Mouse (Mus musculus) adrenal gland, postnatal 14 days (tissue): ENCODE measurements around the gene Dhrs3. TPM values are rescaled to one million over a fixed set of nuclear protein-coding genes. Genes with fewer than 3 reads are reported as not detected.
A peak's percentile ranks its signal among the peaks of the same experiment; 100 is the strongest.

ENCODE experiments used
- DNase-seq: peaks from one replicate; pipeline ENCODE4 v3.0.0; 2021; ENCODE audit warnings: mixed read lengths
- total RNA-seq: library from RNA; stranded (reverse); gene quantifications from 2 replicates; pipeline ENCODE4 v1.2.3, GENCODE M21; 2021

Dhrs3 gene
- total RNA-seq, 1 experiment from 2014 or later: 95.5 TPM

DNA sequence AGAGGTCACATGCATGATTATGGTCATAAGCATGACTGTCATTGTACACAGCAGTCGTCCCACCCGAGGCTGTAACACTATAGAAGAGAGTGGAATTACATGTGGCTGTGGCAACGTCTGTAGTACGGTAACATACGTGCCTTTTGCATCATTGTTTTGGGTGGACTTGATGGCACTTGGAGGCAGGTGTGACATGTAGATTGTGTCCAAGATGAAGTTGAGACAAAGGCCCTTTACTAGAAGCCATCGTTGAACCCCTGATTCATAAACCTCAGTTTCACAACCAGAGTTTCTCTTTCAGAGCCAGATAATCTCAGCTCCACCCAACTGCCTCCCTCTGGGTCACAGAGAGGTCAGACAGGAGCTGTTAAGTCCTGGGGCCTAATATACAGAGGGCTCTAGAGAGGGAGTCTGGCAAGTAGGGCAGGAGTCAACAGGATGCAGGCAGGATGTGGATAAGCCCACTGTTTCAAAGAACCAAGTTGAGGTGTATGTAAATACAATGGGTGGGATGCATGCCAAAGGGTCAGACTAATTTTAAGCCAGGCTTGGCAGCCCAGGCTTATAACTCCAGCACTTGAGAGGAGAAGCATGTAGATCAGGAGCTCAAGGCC is 5.5 kb downstream of the Dhrs3 start:
- peak; percentile 65 for DNase-seq

DNA sequence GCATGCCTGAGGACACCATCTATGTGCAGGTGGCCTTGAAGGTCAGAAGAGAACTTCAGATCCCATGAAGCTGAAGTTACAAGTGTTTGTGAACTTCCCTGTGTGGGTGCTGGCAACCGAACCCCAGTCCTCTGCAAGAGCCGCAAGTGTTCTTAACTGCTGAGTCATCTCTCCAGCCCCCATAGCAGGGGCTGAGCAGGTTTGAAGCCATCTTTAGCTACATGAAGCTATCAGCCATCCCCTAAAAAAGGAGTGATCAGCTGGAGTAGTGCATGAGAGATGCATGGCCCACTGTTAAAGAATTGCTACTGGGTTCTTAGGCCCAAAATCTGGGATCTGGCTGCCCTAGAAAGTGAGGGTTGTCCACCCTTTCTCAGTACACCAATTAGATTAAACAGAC is 6.1 kb downstream of the Dhrs3 start:
- no peak for DNase-seq

- peak; percentile 55 for DNase-seq
These were observed 9.0 kb downstream of the Dhrs3 start for GRCm38 (mm10) chr4:144901561-144902111.

- no peak for DNase-seq
These were observed 10.5 kb downstream of the Dhrs3 start for GRCm38 (mm10) chr4:144903088-144903487.

- DNase-seq: peak; percentile 56
These were observed 11.3 kb downstream of the Dhrs3 start for GRCm38 (mm10) chr4:144903932-144904331.

DNA sequence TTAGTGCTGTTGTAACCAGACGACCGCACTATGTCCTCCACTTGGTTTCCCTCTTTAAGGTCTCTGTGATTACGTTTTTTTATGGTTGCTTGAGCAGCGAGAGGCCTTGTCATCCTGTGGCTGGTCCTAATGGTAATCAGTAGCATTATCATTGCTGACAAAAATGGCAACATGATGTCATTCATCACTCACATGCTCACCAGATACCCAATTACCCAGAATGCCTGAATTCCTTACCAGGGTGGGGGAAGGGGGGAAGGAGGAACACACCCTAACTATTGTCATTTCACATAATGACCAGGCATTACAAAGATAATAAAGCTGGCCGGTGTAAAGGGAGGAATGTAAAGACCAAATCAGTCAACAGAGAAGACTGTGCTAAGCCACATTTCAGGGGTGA is 12.5 kb downstream of the Dhrs3 start:
- no peak for DNase-seq

DNA sequence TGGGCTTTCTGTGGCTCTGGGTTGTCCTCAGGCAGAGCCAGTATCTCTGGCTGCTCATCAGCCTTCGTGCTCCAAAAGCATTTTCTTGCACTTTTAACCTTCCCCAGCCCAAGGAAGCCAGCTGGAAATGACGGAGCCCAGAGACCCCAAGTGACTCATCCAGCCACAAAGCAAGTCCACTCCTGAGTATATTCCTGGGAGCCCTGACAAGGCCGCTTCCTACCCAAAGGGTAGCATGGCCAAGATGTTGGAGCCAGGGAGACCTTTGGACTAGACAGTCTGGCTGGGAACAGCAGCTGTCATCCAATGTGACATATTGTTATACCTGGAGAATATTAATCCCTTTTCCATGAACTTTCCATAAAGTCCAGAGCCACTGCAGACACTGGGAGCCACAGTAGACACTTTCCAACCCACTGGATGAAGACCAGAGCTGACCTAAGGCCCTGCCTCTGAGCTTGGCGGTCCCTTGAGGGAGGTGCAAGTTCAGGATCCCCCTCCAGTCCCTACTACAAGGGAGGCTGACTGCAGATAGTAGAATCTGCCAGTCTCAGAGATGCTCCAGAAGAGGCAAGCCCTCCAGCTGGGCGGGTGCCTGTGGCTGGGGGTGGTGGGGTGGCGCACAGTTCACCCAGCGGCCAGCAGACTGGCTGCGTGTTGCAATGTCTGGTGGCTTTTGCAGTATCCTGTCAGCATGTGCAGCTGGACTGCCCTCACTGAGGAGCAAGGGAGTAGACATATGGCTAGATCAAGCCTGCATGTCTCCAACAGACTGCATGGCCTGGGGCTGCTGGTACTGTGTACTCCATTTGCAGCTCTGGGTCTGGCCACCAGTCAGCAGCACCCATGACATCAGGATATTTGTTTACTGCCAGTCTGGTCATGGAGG is 13.6 kb downstream of the Dhrs3 start:
- DNase-seq: peak; percentile 76

- DNase-seq: peak; percentile 56
These were observed 14.5 kb downstream of the Dhrs3 start for GRCm38 (mm10) chr4:144906978-144907703.

- DNase-seq: peak; percentile 35
These were observed 16.2 kb downstream of the Dhrs3 start for GRCm38 (mm10) chr4:144908825-144909224.

DNA sequence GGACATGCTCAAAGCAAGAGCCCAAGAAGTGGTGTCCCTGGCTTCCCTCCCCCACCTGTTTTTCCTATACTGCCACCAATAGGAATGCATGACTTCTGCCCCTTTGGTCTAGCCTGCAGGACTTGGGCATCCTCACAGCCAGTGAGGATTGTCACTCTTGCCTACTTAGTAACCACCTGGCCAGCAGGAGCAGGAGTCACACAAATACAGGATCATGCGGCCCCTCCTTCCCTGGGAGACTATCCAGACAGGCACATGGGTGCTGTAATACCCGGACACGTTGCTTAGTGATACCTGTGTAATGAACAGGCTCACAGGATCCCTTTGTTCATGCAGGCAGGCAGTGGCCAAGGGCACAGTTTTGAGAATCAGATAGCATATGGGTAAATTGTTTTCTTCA is 17.7 kb downstream of the Dhrs3 start:
- no peak for DNase-seq

GRCm38 (mm10) chr4:144913298-144914152 is 20.9 kb downstream of the Dhrs3 start:
- DNase-seq: peak; percentile 47

DNA sequence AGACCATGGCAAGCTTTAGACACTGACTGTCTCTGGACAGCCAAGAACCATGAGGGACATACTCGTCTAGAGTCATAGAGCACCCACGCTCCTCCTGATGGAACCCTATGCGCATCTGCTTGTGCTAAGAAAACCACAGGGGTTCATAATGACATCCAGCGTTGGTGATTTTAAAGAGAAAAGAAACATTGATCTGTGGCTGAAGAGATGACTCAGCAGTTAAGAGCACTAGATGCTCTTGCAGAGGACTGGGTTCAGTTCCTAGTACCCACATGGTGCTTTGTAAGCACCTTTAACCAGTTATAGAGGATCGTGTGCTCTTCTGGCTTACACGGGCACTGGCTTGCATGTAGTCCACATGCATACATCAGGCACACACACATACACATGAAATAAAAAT is 23.9 kb downstream of the Dhrs3 start:
- no peak for DNase-seq

DNA sequence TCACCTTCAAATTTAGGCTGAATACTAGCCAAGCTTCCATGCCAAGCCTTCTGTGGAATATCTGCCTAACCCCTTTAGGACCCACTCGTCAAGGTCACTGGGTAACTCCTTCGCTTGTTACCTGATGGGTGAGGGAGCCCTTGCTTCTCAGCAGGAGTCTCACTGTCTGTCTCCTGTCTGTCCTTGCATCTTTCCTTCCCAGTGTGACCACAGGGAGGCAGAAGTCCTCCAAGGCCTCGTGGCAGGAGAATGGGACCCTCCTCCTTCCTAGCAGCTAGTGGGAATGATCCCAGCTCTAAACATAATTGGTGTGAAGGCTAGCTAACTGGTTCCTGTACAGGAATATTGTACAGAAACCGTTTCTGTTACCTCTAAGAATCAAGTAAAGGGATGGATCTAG is 24.5 kb downstream of the Dhrs3 start:
- DNase-seq: no peak

GRCm38 (mm10) chr4:144918501-144918900 is 25.9 kb downstream of the Dhrs3 start:
- no peak for DNase-seq

DNA sequence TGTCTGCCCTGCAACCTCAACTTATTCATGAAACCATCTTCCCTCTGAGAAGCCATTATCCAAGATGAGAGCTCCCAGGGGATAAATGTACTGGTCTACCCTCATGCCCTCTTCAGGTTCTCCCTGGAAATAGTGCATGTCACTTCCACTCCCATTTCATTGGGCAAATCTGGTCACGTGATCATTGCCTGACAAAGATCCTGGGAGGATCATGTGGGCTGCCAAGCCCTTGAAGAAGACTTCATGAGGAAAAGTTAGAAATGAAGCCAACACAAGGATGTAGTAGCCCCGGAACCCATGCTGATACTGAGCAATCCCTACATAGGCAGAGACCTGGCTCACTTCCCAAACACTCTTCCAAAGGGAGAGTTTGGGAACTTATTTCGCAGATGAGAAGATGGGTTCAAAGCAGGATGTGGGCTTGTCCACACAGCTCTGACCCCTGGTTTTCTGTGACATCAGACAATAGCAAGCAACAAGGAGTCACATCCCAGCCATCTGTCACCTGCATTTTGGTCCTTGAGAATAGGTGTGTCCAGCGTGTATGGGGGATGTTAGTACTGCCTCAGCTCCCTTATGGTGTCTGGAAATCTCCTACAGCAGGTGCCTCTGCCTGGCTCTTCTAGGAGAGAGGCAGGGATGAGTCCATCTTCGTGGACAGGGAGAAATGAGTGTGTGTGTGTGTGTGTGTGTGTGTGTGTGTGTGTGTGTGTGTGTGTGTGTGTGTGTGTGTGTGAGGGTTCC is 36.2 kb downstream of the Dhrs3 start:
- DNase-seq: no peak

DNA sequence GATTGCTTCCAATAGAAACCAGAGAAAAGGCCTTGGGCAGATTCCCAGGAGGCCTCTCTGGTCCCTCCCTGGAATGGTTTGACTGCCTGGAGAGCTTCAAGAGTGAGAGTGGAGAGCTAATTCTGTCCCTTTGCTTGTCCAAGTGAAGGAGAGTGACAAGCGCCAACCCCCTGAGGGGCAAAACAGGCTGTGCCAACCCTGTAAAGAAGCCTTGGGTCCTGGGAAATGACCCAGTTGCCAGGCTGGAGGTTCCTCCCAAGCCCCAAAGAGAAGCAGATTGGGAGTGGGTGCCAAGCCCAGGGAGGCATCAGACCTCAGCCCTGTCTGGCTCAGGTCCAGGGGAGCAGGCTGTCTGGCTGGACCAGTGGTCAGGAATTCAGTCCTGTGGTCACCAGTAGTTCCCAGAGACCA is 37.2 kb downstream of the Dhrs3 start:
- DNase-seq: peak; percentile 84

DNA sequence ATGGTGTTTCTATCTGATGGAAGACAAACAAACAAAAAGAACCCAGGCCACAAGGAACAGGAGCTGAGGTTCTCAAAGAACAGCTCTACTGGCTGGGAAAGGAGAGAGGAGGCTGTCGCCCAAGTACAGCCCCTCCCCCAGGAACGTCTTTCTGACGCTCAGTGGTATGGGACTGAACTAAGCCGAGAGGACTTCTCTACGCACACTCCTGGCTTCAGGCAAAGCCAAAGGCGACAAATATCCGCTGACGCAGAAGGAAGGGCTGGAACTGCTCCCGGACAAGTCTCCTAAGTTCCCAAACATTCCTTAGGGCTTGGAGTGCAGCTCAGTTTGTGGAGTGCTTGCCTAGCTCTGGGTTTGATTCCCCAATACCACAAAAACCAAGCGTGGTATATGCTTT is 37.7 kb downstream of the Dhrs3 start:
- DNase-seq: peak; percentile 85

DNA sequence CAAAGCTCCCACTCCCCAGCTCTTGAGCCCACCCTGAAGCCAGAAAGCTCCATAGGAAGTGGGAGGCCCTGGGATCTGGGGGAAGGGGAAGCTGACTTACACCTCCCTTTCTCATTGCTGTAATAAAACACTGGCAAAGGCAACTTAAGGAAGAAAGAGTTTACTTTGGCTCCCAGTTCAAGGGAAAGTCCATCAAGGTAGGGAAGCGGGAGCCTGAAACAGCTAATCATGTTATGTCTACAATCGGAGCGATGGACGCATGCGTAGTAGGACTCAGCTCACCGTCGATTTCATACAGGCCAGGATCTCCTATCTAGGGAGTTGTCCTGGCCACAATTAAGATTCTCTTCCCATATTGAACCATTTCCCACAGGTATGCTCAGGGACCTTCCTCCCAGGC is 38.5 kb downstream of the Dhrs3 start:
- no peak for DNase-seq

GRCm38 (mm10) chr4:144934501-144934900 is 41.9 kb downstream of the Dhrs3 start:
- DNase-seq: no peak

- DNase-seq: no peak
These were observed 44.0 kb downstream of the Dhrs3 start for GRCm38 (mm10) chr4:144936563-144937154.
